Mouse (Mus musculus) kidney, adult 2 months (tissue): ENCODE results near the gene Zfp36l2. TPM values are rescaled to one million over a fixed set of nuclear protein-coding genes. Genes with fewer than 3 reads are reported as not detected.
A peak's percentile ranks its signal among the peaks of the same experiment; 100 is the strongest.
"Not testable (repeated sequence)": the region's sequence is repeated elsewhere in the genome, so short reads cannot be mapped to it uniquely, and the experiment has no call there.

Experiments
- DNase-seq: peaks from one replicate; pipeline ENCODE4 v3.0.0; 2021
- H3K27ac ChIP-seq: fragments of 200-500 bp; 2 replicates; pipeline ENCODE4 v1.5.1; 2012; ENCODE audit warnings: low read depth, low read length, control low read depth, inconsistent platforms; ENCODE audit not compliant: insufficient read depth
- H3K27me3 ChIP-seq: fragments of 200-500 bp; replicated peaks from 2 replicates; pipeline ENCODE4 v1.6.1; 2012; ENCODE audit warnings: mild to moderate bottlenecking, moderate library complexity, low read length, inconsistent platforms; ENCODE audit not compliant: control insufficient read depth, insufficient read depth
- H3K36me3 ChIP-seq: fragments of 200-500 bp; 2 replicates; pipeline ENCODE4 v1.6.1; 2012; ENCODE audit warnings: mild to moderate bottlenecking, moderate library complexity, low read length, inconsistent platforms; ENCODE audit not compliant: control insufficient read depth, insufficient read depth
- H3K4me1 ChIP-seq: fragments of 200-500 bp; 2 replicates; pipeline ENCODE4 v1.6.1; 2011; ENCODE audit warnings: low read length; ENCODE audit not compliant: control insufficient read depth, insufficient read depth
- H3K4me3 ChIP-seq: fragments of 200-500 bp; 2 replicates; pipeline ENCODE4 v1.5.1; 2011; ENCODE audit warnings: mild to moderate bottlenecking, low read depth, low read length, control low read depth; ENCODE audit not compliant: insufficient read depth
- CTCF ChIP-seq: fragments of 200-500 bp; conservative IDR thresholded peaks from 2 replicates; pipeline ENCODE4 v1.5.1; 2011; ENCODE audit warnings: low read depth, mild to moderate bottlenecking, control low read depth, low read length, moderate library complexity, mixed read lengths; ENCODE audit not compliant: insufficient read depth, insufficient read length
- POLR2A ChIP-seq: fragments of 200-500 bp; IDR thresholded peaks from one replicate; pipeline ENCODE4 v1.6.1; 2011; ENCODE audit warnings: low read depth, low read length, control low read depth
- WGBS: fragments of 180-500 bp; shearing (Covaris S2); methylation state at CpG from one replicate; pipeline ENCODE4 v1.1.7; 2018; 5-methylcytosine and 5-hydroxymethylcytosine counted together
- polyA plus RNA-seq: library from polyadenylated mRNA; depleted of rRNA; stranded (reverse); fragments of >200 nt; gene quantifications from 2 replicates; pipeline ENCODE4 v1.2.3, GENCODE M21; 2012

Zfp36l2 gene
- polyA plus RNA-seq, 1 experiment, result 34.3 TPM

DNA sequence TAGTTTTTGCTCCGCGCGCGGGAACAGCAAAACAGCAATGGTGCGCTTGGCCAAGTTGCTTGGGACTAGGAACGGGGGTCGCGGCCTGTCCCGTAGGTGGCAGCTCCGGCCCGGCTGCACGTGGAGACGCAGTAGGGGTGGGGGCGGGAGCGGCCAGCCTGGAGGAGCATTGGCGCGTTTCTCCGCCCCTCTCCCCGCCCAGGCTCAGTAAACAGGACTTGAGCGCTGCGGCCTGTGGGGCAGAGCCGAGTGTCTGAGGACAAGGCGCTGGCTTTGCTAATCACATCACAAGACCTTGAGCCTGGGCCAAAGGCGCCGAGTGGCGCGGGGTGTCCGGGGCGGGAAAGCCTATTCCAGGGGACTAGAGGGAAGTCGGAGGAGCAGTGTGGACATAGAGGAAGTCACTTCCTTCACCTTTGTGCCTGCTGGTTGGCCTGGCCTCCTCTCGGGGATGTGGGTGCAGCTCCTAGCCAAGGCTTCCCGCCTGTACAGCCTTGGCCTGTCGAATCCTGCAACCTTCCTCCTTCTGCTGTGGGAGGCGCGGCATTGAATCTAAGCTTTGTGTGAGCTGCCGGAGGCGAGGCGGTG is 721 bp upstream of the Zfp36l2 start:
- H3K27me3 ChIP-seq, result no peaks in the 10 kb centered on the region
- H3K27ac ChIP-seq, result peak overlapping the region; percentile 98
- H3K4me3 ChIP-seq, result peak overlapping the region; percentile 64
- WGBS, result 1% methylated on average over 38 of the region's 38 CpGs
- H3K4me1 ChIP-seq, result peaks cover 9% of the 10 kb centered on the region; the same call in 1 of the 2 replicates
- peak; percentile 99 for DNase-seq
- TF ChIP-seq POLR2A (peak; percentile 70), CTCF (no peak)
- H3K36me3 ChIP-seq, result peaks cover 17% of the 10 kb centered on the region

DNA sequence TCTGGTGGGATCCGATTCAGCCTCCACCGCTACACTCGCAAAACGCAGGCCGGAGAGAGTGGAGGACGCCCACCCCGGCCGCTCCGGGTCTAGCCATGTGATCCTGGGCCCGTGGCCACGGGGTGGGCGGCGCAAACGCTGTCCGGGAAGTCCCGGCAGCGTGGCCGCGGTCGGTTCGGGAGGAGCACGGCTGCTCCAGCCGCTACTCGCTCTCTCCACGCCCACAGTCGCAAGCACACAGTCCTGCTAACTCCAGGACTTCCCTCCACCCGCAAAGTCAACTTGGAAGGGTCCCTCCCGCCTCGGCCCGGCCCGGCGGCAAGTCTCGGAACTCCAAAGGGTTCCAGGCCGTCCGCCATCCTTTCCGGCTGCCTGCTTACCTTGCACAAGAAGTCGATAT is 483 bp downstream of the Zfp36l2 start:
- peak overlapping the region; percentile 90 for H3K4me3 ChIP-seq
- H3K27ac ChIP-seq, result peak overlapping the region; percentile 94
- H3K36me3 ChIP-seq, result peaks cover 17% of the 10 kb centered on the region
- not testable (repeated sequence) for H3K27me3 ChIP-seq, DNase-seq
- peaks cover 19% of the 10 kb centered on the region; the same call in 1 of the 2 replicates for H3K4me1 ChIP-seq
- under 1% methylated on average over 15 of the region's 37 CpGs for WGBS

DNA sequence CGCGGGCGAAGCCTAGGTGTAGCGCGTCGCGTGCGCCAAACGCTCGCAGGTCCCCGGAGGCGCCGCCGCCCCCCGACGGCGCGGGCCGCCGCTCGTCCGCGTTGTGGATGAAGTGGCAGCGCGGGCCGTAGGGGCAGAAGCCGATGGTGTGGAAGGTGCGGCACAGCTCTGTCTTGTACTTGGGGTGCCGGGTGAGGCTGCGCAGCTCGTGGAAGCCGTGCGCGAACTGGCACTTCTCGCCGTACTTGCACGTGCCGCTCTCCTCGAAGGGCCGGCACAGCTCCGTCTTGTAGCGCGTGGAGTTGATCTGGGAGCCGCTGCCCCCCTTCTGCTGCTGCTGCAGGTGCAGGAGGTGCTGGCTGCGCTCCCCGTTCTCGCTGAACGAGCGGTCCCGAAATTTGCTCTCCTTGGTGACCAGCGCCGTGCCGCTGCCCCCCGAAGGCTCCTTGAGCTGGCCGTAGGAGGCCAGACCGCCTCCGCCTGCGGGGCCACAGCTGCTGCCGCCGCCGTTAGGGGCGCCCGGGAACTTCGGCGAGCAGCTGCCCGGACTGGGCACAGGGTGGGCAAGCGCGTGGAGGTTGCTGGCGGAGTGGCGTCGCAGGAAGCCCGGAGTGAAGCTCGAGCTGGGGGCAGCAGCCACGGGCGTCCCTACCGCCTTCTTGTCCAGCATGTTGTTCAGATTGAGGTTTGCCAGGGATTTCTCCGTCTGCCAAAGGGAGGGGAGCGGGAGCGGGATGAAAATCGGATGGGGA is 1.1 kb downstream of the Zfp36l2 start:
- TF ChIP-seq POLR2A, result peak; percentile 4
- TF ChIP-seq CTCF, result no peak
- WGBS, result under 1% methylated on average over 80 of the region's 80 CpGs
- DNase-seq, result peak; percentile 64
- Histone ChIP-seq H3K36me3 (peaks cover 17% of the 10 kb centered on the region), H3K27ac (peak overlapping the region; percentile 83), H3K4me3 (peak overlapping the region; percentile 90), H3K27me3 (no peaks in the 10 kb centered on the region), H3K4me1 (peaks cover 25% of the 10 kb centered on the region)

DNA sequence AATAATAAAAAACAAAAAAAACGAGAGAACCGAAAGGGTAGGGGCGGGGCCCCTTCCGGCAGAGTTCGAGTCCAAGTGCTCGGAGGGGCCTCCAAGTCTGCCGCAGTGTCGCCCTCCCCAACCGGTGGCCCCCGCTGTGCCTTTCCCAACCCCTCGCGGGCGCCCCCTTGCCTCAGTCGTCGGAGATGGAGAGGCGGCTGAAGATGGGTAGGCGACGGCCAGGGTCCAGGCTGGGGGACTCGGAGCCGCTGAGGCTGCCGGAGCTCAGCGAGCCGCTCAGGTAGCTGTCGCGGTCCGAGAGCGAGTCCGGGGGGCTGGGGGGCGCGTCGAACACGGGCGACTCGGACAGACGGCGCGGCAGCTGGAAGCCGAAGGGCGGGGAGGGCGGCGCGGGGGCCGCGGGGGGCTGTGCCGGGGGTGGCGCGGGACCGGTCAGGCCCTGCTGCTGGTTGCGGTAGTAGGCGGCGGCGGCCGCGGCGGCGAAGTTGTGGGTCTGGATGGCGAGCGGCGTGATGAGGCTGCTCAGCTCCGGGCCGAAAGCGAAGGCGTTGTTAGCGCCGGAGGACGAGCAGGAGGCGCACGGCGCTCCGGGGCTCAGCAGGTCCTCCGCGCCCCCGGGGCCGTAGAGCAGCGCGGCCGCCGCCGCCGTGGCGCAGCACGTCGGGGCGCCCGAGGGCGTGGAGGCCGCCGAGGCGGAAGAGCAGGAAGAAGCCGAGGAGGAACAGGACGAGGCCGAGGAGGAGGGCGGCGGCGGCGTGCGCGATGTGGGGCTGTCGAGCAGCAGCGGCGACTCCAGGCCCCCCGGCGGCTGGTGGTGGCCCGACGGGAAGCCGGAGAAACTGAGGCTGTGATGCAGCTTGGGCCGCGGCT is 1.9 kb downstream of the Zfp36l2 start:
- peaks cover 17% of the 10 kb centered on the region for H3K36me3 ChIP-seq
- TF ChIP-seq POLR2A (no peak), CTCF (no peak)
- peaks cover 32% of the 10 kb centered on the region for H3K4me1 ChIP-seq
- WGBS, result under 1% methylated on average over 106 of the region's 108 CpGs
- peak overlapping the region; percentile 83 for H3K27ac ChIP-seq
- H3K27me3 ChIP-seq, result no peaks in the 10 kb centered on the region
- DNase-seq, result peak; percentile 72
- peak overlapping the region; percentile 90 for H3K4me3 ChIP-seq

DNA sequence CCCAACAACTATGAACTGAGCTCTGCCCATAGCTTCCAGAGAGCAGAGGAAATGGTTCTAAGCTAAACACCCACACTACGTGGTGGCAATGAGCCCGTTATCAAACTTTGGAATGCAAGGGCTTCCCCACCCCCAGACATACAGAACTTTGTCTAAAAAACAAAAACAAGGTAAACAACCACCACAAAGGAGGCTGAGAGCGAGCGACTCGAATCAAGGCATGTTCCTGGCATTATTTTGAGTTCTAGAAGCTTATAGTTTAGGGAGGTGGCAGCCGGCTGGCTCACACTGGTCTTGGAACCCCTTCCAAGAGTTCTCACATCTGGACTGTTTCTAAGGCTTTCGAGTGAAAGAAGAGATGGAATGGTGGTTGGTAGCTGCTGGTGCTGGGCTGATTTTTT is 2.7 kb downstream of the Zfp36l2 start:
- peaks cover 17% of the 10 kb centered on the region for H3K36me3 ChIP-seq
- H3K27me3 ChIP-seq, result no peaks in the 10 kb centered on the region
- TF ChIP-seq POLR2A (no peak), CTCF (no peak)
- 1% methylated on average over 7 of the region's 7 CpGs for WGBS
- peak overlapping the region; percentile 90 for H3K4me3 ChIP-seq
- peak overlapping the region; percentile 95 for H3K27ac ChIP-seq
- peaks cover 36% of the 10 kb centered on the region for H3K4me1 ChIP-seq
- peak; percentile 63 for DNase-seq

DNA sequence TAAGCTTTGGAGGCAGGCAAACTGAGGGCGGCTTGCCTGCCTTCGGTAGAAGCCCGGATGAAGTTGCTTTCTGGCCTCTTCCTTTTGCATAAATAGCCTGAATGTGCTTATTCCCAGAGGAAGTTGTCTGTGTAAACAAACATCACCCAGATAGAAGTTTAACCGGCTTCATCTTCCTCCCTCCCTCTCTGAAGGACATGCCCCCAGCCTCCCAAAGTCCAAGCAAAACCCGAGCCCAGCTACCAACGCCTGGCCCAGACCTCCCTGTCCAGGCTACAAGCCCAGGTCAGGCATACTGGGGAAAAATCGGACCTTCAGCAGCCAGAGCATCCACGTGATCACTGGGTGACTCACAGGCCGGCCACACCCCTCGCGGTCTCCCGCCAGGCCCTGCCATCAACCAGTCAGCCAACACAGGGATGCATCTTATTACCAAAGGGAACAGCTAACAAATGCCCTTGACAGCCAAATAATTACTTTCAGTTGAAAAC is 4.4 kb downstream of the Zfp36l2 start:
- peaks cover 17% of the 10 kb centered on the region for H3K36me3 ChIP-seq
- peak; percentile 99 for DNase-seq
- TF ChIP-seq POLR2A, result peak; percentile 60
- TF ChIP-seq CTCF, result no peak
- peaks cover 27% of the 10 kb centered on the region for H3K4me1 ChIP-seq
- peak overlapping the region; percentile 86 for H3K27ac ChIP-seq
- no peaks in the 10 kb centered on the region for H3K27me3 ChIP-seq
- under 1% methylated on average over 12 of the region's 12 CpGs for WGBS
- peak overlapping the region; percentile 15; the same call in 1 of the 2 replicates for H3K4me3 ChIP-seq
